Mouse (Mus musculus) layer of hippocampus, adult 18-20 months (tissue): ENCODE data around the gene Snx13. TPM values are rescaled to one million over a fixed set of nuclear protein-coding genes. Genes with fewer than 3 reads are reported as not detected.
A peak's percentile ranks its signal among the peaks of the same experiment; 100 is the strongest.

Experiments
- DNase-seq, 2 experiments: peaks; one replicate each; pipeline ENCODE4 v3.0.0; 2022; ENCODE audit warnings: low spot score in 2 of 2
- long read RNA-seq: library from polyadenylated mRNA; stranded (forward); transcript quantifications from one replicate; pipeline ENCODE4 v2.0.0, GENCODE M21; 2021
- total RNA-seq, 2 experiments: library from RNA; stranded (reverse); gene quantifications; 2 replicates each; pipeline ENCODE4 v1.2.3; 2021

Snx13 gene
- 10 to 100 TPM; 63.5 to 65.4 TPM for total RNA-seq
- long read RNA-seq, full-length matches to known transcripts, result 57 of 84 reads
- long read RNA-seq, partial matches to known transcripts, result 8 of 84 reads
- long read RNA-seq, other reads (novel, unspliced or antisense), result 19 of 84 reads

GRCm38 (mm10) chr12:35046999-35047319 lies at the start of gene Snx13:
TSS of gene Snx13 (plus strand) at chr12:35047186.
- DNase-seq, result peak; percentile 82 to 92

GRCm38 (mm10) chr12:34997597-34998182 lies 49.3 kb upstream of the Snx13 start:
- DNase-seq, result peak in 1 of 2 experiments; percentile 66

- DNase-seq, result no peak
These were observed 48.1 kb upstream of the Snx13 start for GRCm38 (mm10) chr12:34998778-34999467.

- peak in 1 of 2 experiments; percentile 43 for DNase-seq
These were observed 46.7 kb upstream of the Snx13 start for GRCm38 (mm10) chr12:35000323-35000722.

GRCm38 (mm10) chr12:35005748-35006147 lies 41.2 kb upstream of the Snx13 start:
- peak in 1 of 2 experiments; percentile 5 for DNase-seq

GRCm38 (mm10) chr12:35007851-35008250 lies 39.1 kb upstream of the Snx13 start:
- DNase-seq, result no peak

GRCm38 (mm10) chr12:35008340-35009137 lies 38.4 kb upstream of the Snx13 start:
- DNase-seq, result peak; percentile 27 to 77

GRCm38 (mm10) chr12:35011462-35011861 lies 35.5 kb upstream of the Snx13 start:
- no peak for DNase-seq

- no peak for DNase-seq
These were observed 33.0 kb upstream of the Snx13 start for GRCm38 (mm10) chr12:35013950-35014349.

GRCm38 (mm10) chr12:35016056-35016455 lies 30.9 kb upstream of the Snx13 start:
- peak; percentile 11 to 42 for DNase-seq

- no peak for DNase-seq
These were observed 30.3 kb upstream of the Snx13 start for GRCm38 (mm10) chr12:35016481-35017250.

GRCm38 (mm10) chr12:35018679-35019237 lies 28.2 kb upstream of the Snx13 start:
- no peak for DNase-seq

GRCm38 (mm10) chr12:35021285-35021684 lies 25.7 kb upstream of the Snx13 start:
- no peak for DNase-seq

- DNase-seq, result no peak
These were observed 24.9 kb upstream of the Snx13 start for GRCm38 (mm10) chr12:35022066-35022465.

GRCm38 (mm10) chr12:35025916-35026432 lies 21.0 kb upstream of the Snx13 start:
- DNase-seq, result no peak

GRCm38 (mm10) chr12:35027533-35027932 lies 19.5 kb upstream of the Snx13 start:
- DNase-seq, result no peak

GRCm38 (mm10) chr12:35038668-35039570 lies 8.1 kb upstream of the Snx13 start:
- DNase-seq, result peak; percentile 13 to 48

- DNase-seq, result no peak
These were observed 7.4 kb upstream of the Snx13 start for GRCm38 (mm10) chr12:35039571-35039936.

GRCm38 (mm10) chr12:35041964-35042363 lies 5.0 kb upstream of the Snx13 start:
- no peak for DNase-seq
